Mouse (Mus musculus) heart, adult 2 months (tissue): ENCODE measurements around the gene Hoxb9. TPM values are rescaled to one million over a fixed set of nuclear protein-coding genes. Genes with fewer than 3 reads are reported as not detected.

ENCODE experiments used
- DNase-seq, 2 experiments: peaks; one replicate each; pipeline ENCODE4 v3.0.0; 2021
- H3K27ac ChIP-seq: fragments of 200-600 bp; 2 replicates; pipeline ENCODE4 v1.8.1; 2022
- H3K27me3 ChIP-seq: fragments of 200-500 bp; 2 replicates; pipeline ENCODE4 v1.6.1; 2012; ENCODE audit warnings: mild to moderate bottlenecking, low read length, inconsistent platforms, mixed read lengths; ENCODE audit not compliant: control insufficient read depth, insufficient read depth
- H3K36me3 ChIP-seq: fragments of 200-500 bp; 2 replicates; pipeline ENCODE4 v1.6.1; 2012; ENCODE audit warnings: low read length, inconsistent platforms; ENCODE audit not compliant: control insufficient read depth, insufficient read depth
- H3K4me1 ChIP-seq: fragments of 200-500 bp; 2 replicates; pipeline ENCODE4 v1.6.1; 2011; ENCODE audit warnings: low read length; ENCODE audit not compliant: control insufficient read depth, insufficient read depth
- H3K4me3 ChIP-seq: fragments of 200-600 bp; 2 replicates; pipeline ENCODE4 v1.8.1; 2022
- H3K79me2 ChIP-seq: fragments of 200-500 bp; replicated peaks from 2 replicates; pipeline ENCODE4 v1.6.1; 2012; ENCODE audit warnings: mild to moderate bottlenecking, inconsistent platforms, low read length, moderate library complexity, mixed read lengths; ENCODE audit not compliant: control insufficient read depth, insufficient read depth
- H3K9ac ChIP-seq: fragments of 200-500 bp; 2 replicates; pipeline ENCODE4 v1.6.1; 2012; ENCODE audit warnings: low read depth, mild to moderate bottlenecking, control low read depth, inconsistent platforms, low read length, mixed read lengths
- CTCF ChIP-seq: fragments of 200-600 bp; IDR thresholded peaks from 2 replicates; pipeline ENCODE4 v1.8.1; 2022; ENCODE audit warnings: antibody characterized with exemption, mild to moderate bottlenecking, moderate library complexity
- EP300 ChIP-seq: fragments of 200-500 bp; IDR thresholded peaks from 2 replicates; pipeline ENCODE4 v1.6.1; 2011; ENCODE audit warnings: low read depth, low read length, control low read depth; ENCODE audit not compliant: insufficient read depth
- POLR2A ChIP-seq: fragments of 200-500 bp; IDR thresholded peaks from 2 replicates; pipeline ENCODE4 v1.6.1; 2011; ENCODE audit warnings: mild to moderate bottlenecking, low read depth, low read length, control low read depth; ENCODE audit not compliant: insufficient read depth
- WGBS: fragments of 180-500 bp; shearing (Covaris S2); methylation state at CpG from one replicate; pipeline ENCODE4 v1.1.7; 2018; 5-methylcytosine and 5-hydroxymethylcytosine counted together
- intact Hi-C: fragments of 180-260 bp; cut with DNase I; formaldehyde crosslinking; loops from one replicate; pipeline ENCODE4 v1.15.1; 2025
- polyA plus RNA-seq: library from polyadenylated mRNA; depleted of rRNA; stranded (reverse); fragments of >200 nt; gene quantifications from 2 replicates; pipeline ENCODE4 v1.2.3, GENCODE M21; 2012
- total RNA-seq, 2 experiments: library from RNA; stranded (reverse); gene quantifications; 2 replicates each; pipeline ENCODE4 v1.2.3; 2021

Gene Hoxb9
- total and polyA plus RNA-seq, 3 experiments, result not detected

GRCm38 (mm10) chr11:96285771-96286738 is 14.8 kb downstream of the Hoxb9 start, which contains the start of gene Hoxb7:
Hoxb7 (plus strand) TSS chr11:96286623.
- TF ChIP-seq EP300 (no peak), POLR2A (no peak), CTCF (no peak)
- H3K4me1 ChIP-seq, result peaks cover 1% of the 10 kb centered on the region; the same call in 1 of the 2 replicates
- no peak within 1 kb of the TSS for H3K9ac ChIP-seq
- intact Hi-C loops, result loop anchor here (10.0 kb wide), 2 partner anchors 281 to 439 kb away; partner anchors contain the start of gene Igf2bp1
- no peaks in the 10 kb centered on the region for H3K79me2 ChIP-seq
- peaks cover 51% of the 10 kb centered on the region for H3K27me3 ChIP-seq
- DNase-seq, result no peak
- H3K36me3 ChIP-seq, result no peaks in the 10 kb centered on the region
- H3K4me3 ChIP-seq, result peak within 1 kb of the TSS; percentile 11; the same call in 1 of the 2 replicates
- WGBS, result 4% methylated on average over 43 of the region's 43 CpGs
- H3K27ac ChIP-seq, result no peak within 1 kb of the TSS

GRCm38 (mm10) chr11:96286739-96287385 is 15.6 kb downstream of the Hoxb9 start:
- no peak for DNase-seq
- intact Hi-C loops, result loop anchor here (10.0 kb wide), 2 partner anchors 282 to 438 kb away; partner anchors contain the start of gene Igf2bp1
- H3K27ac ChIP-seq, result no peak overlapping the region
- no peak for TF ChIP-seq CTCF
- TF ChIP-seq POLR2A, result no peak
- no peak for TF ChIP-seq EP300
- H3K9ac ChIP-seq, result no peak overlapping the region
- no peaks in the 10 kb centered on the region for H3K36me3 ChIP-seq
- 3% methylated on average over 55 of the region's 55 CpGs for WGBS
- H3K27me3 ChIP-seq, result peaks cover 50% of the 10 kb centered on the region
- H3K79me2 ChIP-seq, result no peaks in the 10 kb centered on the region
- peaks cover 1% of the 10 kb centered on the region; the same call in 1 of the 2 replicates for H3K4me1 ChIP-seq
- H3K4me3 ChIP-seq, result peak overlapping the region; percentile 11; the same call in 1 of the 2 replicates

- Histone ChIP-seq H3K79me2 (no peaks in the 10 kb centered on the region), H3K4me3 (no peak overlapping the region), H3K27me3 (peaks cover 49% of the 10 kb centered on the region), H3K4me1 (peaks cover 1% of the 10 kb centered on the region; the same call in 1 of the 2 replicates), H3K9ac (no peak overlapping the region), H3K36me3 (no peaks in the 10 kb centered on the region), H3K27ac (no peak overlapping the region)
- TF ChIP-seq POLR2A (no peak), CTCF (no peak), EP300 (no peak)
- no peak for DNase-seq
- 5% methylated on average over 9 of the region's 9 CpGs for WGBS
- intact Hi-C loops, result loop anchor here (10.0 kb wide), 2 partner anchors 283 to 437 kb away; partner anchors contain the start of gene Igf2bp1
These were observed 16.2 kb downstream of the Hoxb9 start for GRCm38 (mm10) chr11:96287411-96287810.

DNA sequence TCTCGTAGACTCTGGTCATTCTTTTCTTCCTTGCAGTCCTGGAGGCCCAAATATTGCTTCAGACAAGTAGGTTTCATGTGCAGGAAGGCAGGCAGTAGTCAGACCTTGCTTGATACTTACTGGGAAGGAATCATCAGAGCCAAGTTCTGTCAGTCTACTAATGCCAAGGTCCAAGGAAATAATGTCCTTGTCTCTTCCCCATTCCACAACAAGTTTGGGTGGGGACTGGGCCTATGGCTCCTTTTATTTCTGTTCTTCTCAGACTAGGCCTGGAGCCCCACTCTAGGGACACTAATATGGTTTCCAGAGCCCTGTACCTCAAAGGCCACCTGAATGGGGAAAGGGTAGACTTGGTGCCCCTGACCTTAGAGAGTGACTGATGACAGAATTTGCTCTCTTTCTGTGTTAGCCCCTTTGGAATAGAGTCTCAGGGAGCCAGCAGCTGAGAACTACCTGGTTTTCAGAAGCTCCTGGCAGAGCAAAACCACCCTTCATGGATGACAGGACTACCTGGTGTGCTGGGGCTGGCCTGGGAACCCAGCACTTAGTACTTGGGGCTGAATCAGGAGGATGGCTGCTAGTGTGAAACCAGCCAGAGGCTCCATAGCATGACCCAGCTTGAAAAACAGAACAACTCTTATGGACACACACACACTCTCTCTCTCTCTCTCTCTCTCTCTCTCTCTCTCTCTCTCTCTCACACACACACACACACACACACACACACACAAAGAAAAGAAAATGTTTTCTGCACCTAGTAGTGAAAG is 17.4 kb downstream of the Hoxb9 start:
- WGBS, result 14% methylated on average over 1 of the region's 1 CpGs
- H3K9ac ChIP-seq, result no peak overlapping the region
- no peak overlapping the region for H3K27ac ChIP-seq
- TF ChIP-seq POLR2A, result no peak
- H3K4me3 ChIP-seq, result no peak overlapping the region
- H3K27me3 ChIP-seq, result peaks cover 50% of the 10 kb centered on the region
- no peaks in the 10 kb centered on the region for H3K36me3 ChIP-seq
- intact Hi-C loops, result loop anchor here (10.0 kb wide), 2 partner anchors 284 to 436 kb away; partner anchors contain the start of gene Igf2bp1
- H3K4me1 ChIP-seq, result peaks cover 1% of the 10 kb centered on the region; the same call in 1 of the 2 replicates
- no peak for DNase-seq
- H3K79me2 ChIP-seq, result no peaks in the 10 kb centered on the region

- TF ChIP-seq POLR2A (no peak), EP300 (no peak), CTCF (no peak)
- Histone ChIP-seq H3K4me3 (no peak overlapping the region), H3K79me2 (no peaks in the 10 kb centered on the region), H3K4me1 (no peaks in the 10 kb centered on the region; the same call in 1 of the 2 replicates), H3K27me3 (peaks cover 49% of the 10 kb centered on the region), H3K36me3 (no peaks in the 10 kb centered on the region), H3K27ac (no peak overlapping the region), H3K9ac (no peak overlapping the region)
- WGBS, result 6% methylated on average over 21 of the region's 21 CpGs
- intact Hi-C loops, result loop anchor here (10.0 kb wide), 2 partner anchors 284 to 436 kb away; partner anchors contain the start of gene Igf2bp1
- no peak for DNase-seq
These were observed 18.0 kb downstream of the Hoxb9 start for GRCm38 (mm10) chr11:96289293-96289692.
